Mouse (Mus musculus): ENCODE data around the gene Cdc42se1.

DNA sequence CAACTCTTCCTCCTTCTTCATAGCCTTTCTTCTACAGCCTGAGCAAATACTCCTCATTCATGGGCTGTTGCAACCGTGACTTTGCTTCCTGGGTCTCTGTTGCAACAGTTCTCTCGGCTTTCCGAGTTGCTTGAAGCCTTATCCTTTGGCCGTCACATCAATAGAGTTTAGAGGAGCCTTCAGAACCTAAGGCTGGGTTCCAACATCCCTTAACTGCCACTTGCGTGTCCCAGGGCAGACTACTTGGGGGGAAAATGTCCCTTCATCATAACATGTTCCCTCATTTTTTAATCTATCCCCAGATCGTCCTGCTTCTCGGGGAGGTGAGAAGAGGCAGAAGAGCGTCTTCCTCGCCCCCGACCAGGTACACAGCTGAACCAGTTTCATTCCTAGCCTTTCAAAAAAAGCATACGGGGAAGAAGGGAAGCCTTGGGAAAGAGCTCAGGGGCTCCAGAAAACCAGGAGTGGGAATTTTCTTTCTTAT, 53.9 kb downstream of the Cdc42se1 start:
- no peak for TF ChIP-seq CTCF (IDR thresholded peaks at IDR 0.05; ENCODE audit: low read depth)
- no peak for TF ChIP-seq EP300 (IDR thresholded peaks at IDR 0.05; ENCODE audit: low read depth)

Measured in liver, embryonic 14.5 days (tissue).